Mouse (Mus musculus) forebrain, embryonic 11.5 days (tissue): ENCODE data around the gene Ubtfl1. TPM values are rescaled to one million over a fixed set of nuclear protein-coding genes. Genes with fewer than 3 reads are reported as not detected.

ENCODE experiments used
- microRNA-seq: library from miRNA; unstranded; fragments of <30 nt; microRNA quantifications from one replicate; pipeline ENCODE4, GENCODE M21; 2016; ENCODE audit not compliant: insufficient number of aligned reads
- polyA plus RNA-seq: library from polyadenylated mRNA; unstranded; fragments of >200 nt; fragmentation: Nextera tagmentation; extraction: Ambion mirVana; gene quantifications from 2 replicates; pipeline ENCODE4 v1.2.1, GENCODE M21; 2014

Gene Ubtfl1
- polyA plus RNA-seq, 1 experiment from 2014 or later, result not detected

Small RNAs within 50 kb of the gene (microRNA-seq; reads per million reads assigned to microRNA genes)
- gene Gm22854, result not detected

Other genes starting within 250 kb of the Ubtfl1 start
- 123 and 129 TPM in 2 replicates for gene Chordc1, start 112.3 kb upstream of the Ubtfl1 start, polyA plus RNA-seq
- 0.76 and 0.88 TPM in 2 replicates for gene Naalad2, start 1.4 kb upstream of the Ubtfl1 start, polyA plus RNA-seq
- gene Mbd3l2, start 26.2 kb downstream of the Ubtfl1 start, polyA plus RNA-seq, result 0.12 TPM in 1 of 2 replicates, not detected in the other
- 14.2 and 16.7 TPM in 2 replicates for gene Zfp558, start 73.8 kb downstream of the Ubtfl1 start, polyA plus RNA-seq
- gene Mbd3l1, start 73.9 kb downstream of the Ubtfl1 start, polyA plus RNA-seq, result not detected in 2 replicates